Mouse (Mus musculus): ENCODE measurements around the gene Ccin.

Ccin gene

GRCm38 (mm10) chr4:43974914-43975616, 8.2 kb upstream of the Ccin start:
- no peak for DNase-seq

- no peak for DNase-seq
These were observed 7.0 kb upstream of the Ccin start for GRCm38 (mm10) chr4:43976223-43976740.

DNA sequence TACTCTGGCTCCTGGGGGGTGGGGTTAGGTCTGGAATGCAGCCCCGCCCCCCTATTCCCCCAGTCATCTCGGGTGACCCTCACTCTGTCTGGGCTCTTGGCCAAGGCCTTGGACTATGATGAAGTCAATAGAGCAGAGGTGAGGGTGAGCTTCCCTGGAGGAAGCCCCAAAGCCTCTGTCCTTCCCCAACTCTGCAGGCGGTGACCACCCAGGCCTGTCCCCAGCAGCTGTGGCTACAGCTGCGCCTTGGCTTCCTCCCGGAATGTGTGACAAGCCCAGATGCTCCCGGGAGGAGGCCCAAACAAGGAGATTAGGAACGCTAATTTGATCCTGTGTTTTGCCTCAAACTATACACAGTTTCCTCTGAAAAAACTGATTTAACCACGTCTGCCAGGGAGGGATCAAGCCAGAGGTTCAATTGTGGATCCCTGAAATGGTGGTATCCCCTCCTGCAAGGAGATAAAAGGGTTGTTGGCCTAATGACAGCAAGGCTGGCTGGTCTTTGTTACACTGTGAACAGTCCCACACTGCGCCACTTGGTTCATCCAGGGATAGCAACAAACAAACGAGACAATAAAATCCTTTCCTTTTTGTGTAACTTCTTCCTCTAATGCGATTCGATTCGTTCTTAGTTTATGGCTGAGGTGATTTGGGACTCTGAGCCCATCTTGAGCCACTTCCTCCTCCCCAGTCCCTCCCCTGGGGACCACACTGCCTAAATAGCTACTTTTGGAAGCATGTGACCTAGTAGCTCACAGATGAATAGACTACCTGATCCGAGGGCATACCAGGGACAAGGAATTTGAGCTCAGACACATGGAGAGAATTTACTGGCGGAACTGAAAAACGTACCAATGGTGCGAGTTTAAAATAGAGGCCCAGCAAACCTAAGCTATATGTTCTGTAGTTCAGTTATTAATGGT, 4.5 kb upstream of the Ccin start:
- peak; percentile 40 to 54 for DNase-seq

DNA sequence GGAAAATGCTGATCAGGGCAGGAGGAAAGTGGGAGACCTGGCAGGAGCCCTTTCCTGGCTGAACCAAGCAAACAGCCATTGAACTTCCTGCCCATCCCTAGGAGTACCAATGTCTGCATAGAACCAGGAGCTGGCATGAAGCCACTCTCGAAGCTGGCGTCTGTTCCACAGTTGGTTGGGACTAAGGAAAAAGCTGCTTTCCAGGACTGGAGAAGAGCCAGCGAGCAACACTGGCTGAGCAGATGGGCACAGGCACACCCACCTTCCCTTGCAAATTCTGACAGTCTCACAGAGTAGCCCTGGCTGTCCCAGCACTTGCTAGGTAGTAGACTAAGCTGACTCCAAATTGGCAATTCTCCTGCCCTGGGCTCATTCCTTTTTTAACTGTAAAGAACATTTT, 3.5 kb upstream of the Ccin start:
- peak; percentile 98 to 99 for DNase-seq

GRCm38 (mm10) chr4:43980236-43980635, 3.0 kb upstream of the Ccin start:
- no peak for DNase-seq

DNA sequence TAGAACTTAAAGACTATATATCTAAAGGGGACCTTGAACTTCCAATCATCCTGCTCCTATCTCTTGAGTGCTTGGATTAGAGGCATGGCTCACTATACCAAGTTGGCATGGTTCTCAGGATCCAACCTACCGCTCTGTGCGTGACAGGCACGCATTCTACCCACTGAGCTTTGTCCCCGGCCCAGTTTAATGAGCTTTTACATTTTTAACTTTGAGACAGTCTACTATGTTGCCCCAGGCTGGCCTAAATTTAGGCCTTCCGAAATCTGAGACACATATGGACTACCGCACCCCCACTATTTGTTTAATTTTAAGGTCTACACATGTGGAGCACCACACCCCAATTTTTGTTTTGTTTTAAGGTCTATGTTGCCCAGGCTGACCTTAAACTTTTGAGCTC, 2.4 kb upstream of the Ccin start:
- DNase-seq, result no peak

DNA sequence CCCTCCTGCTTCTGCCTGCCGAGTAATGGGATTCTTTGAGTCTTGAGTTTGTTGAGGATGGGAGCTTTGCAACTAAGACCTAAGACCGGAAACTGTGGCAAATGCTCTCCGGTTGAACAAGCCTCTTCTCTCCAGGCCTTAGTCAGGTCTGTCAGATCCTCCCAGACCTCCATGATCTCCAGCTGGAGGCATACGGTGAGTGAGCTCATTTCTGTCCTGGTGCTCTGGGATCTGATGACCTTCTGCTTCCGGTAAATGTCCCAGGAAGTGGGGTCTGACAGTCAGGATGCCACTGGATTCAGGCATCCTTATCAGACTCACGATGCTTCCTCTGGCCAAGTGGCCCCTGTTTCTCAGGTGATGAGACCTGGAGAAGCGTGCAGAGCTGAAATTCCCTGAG, 2.0 kb upstream of the Ccin start:
- DNase-seq, result no peak

GRCm38 (mm10) chr4:43982053-43982732, 1.1 kb upstream of the Ccin start:
- peak; percentile 96 to 98 for DNase-seq

- no peak for DNase-seq
These were observed 473 bp downstream of the Ccin start for GRCm38 (mm10) chr4:43983756-43984155.

GRCm38 (mm10) chr4:43984326-43984725, 1.0 kb downstream of the Ccin start:
- no peak for DNase-seq

GRCm38 (mm10) chr4:43988976-43989375, 5.7 kb downstream of the Ccin start:
- no peak for DNase-seq

GRCm38 (mm10) chr4:43993072-43993471, 9.8 kb downstream of the Ccin start:
- DNase-seq, result no peak

GRCm38 (mm10) chr4:43994342-43994741, 11.1 kb downstream of the Ccin start:
- no peak for DNase-seq

DNA sequence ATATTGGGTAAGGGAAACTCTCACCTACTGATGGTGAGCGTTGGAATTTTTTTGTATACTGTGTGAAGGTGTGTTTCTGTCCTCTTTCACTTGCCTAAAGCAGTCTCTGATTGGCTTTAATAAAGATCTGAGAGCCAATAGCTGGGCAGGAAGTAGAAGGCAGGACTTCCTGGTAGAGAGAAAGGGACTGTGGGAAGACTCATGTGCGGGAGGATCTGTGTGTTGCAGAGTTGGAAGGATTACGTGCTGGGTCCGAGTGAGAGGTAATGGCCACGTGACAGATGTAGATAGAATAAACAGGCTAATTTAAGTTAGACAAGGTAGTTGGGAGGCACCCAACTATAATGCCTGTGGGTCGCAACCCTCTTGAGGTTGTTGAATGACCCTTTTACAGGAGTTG, 20.3 kb downstream of the Ccin start:
- DNase-seq, result no peak

DNA sequence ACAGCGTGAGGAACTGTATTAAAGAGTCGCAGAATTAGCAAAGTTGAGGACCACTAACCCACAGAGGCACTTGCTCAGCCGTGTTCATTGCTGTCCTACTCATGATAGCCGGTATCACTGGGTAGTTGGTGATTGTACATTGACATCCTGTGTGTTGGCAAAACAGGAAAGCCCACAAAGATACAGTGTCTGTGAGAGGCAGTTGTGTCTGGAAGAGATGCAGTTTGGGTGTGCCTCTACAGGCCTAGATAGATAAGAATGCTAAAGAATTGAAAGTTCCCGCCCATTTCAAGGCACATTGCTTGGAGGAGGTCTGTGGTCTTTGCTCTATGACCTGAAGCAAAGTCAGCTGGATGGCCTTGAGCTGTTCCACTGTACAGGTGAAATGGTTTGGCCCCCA, 20.8 kb downstream of the Ccin start, which contains the start of gene Clta:
TSS of gene Clta (plus strand) at position 327 of the 400 bp plus-strand sequence.
- DNase-seq, result no peak

DNA sequence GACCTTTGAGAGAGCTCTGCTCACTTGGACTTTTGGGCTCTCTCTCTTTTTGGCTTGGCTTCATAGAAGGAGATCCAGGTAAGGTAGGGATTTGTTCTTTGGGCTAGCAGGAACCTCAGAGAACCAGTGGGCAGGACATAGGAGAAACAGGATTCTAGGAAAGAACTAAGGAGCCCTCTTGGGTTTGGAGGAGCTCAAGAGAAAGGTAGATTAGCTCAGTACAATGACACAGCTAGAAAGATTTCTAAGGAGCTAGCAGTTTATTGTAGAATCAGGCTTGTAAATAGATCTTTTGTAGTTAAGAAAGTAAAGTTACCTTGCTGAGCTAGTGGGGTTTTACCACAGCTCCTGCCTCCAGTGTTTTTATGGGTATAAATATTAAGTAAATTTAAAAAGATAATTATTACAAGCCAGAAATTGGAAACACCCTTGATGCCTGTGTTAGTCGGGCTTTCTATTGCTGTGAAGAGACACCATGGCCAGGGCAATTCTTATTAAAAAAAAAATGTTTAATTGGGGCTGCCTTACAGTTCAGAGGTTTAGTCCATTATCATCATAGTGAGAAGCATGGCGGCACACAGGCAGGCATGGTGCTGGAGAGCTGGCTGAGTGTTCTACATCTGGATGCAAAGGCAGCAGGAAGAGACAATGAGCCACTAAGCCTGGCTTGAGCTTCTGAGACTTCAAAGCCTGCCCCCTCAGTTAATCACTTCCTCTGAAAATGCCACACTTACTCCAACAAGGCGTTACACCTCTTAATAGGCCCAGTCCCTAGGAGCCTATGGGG, 21.5 kb downstream of the Ccin start:
- DNase-seq, result no peak

- no peak for DNase-seq
These were observed 26.9 kb downstream of the Ccin start for GRCm38 (mm10) chr4:44010176-44010575.

- no peak for DNase-seq
These were observed 27.6 kb downstream of the Ccin start for GRCm38 (mm10) chr4:44010893-44011292.

DNA sequence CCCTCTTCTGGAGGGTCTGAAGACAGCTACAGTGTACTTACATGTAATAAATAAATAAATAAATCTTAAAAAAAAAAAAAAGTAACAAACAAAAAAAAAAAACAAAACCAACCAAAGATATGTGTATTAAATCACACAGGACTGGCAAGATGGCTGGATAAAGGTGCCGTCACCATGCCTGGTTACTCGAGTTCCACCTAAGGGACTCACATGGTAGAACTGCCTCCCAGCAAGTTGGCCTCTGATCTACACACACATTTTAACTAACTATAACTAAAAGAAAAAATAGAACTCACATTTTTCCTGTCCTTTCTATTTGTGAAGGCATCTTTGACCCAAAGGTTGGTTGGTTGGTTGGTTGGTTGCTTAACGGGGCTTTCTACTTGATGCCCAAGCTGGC, 28.5 kb downstream of the Ccin start:
- DNase-seq, result peak in 1 of 2 experiments; percentile 22

GRCm38 (mm10) chr4:44012376-44013367, 29.4 kb downstream of the Ccin start:
- peak; percentile 96 to 98 for DNase-seq

Data from cerebellum, postnatal 10 days (tissue).